Comparison of ENCODE assay signal across 8 mouse cellular contexts in the genomic region with DNA sequence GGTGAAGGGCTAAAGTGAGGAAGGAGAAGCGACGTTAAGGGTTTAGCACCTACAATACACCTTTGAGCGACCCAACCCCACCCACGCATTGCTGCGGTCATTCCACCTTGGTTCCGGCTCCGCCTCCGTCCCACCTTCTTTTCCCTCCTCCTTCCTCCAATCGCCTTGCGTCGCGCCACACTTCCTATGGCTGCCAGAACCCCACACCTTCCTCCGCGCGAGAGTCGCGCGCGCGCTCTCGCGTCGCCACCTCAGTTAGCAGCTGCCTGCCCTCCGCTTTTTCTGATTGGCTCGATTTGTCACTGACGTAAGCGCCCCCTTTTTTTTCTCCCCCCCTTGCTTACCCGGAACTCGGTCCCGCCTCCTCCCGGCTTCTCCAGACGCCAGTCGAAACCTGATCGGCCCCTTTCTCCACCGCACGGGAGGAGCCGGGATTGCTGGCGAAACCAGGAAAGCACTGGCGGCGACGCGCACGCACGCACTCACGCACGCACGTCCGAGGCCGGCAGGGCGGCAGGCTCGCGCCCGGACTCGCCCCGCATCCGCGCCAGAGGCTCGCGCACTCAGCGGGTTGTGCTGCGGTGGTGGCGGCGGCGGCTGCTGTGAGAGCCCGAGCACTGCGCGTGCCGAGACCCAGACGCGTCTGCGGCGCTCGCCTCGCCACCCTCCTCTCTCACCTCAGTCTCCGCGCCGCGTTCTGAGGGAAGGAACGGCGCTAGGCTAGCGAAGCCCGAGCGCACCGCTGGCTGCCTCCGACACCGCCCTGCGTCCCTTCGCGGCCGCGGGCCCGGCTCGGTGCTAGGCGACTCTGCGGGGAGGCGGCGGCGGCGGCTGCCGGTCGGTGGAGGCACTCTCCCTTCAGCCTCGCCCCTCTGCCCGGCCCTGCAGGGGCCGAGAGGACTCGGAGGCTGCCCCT. TPM values are rescaled to one million over a fixed set of nuclear protein-coding genes. Genes with fewer than 3 reads are reported as not detected.
DNase-seq lines count a peak whose midpoint lies in the region; ATAC-seq lines count a peak whose summit lies in the region.

Gene Rab6a, plus strand, starts transcription at position 197 of the 916 bp plus-strand sequence.

- no peaks in the 10 kb centered on the region for H3K27me3 ChIP-seq in hindbrain, embryonic 16.5 days (replicated peaks; ENCODE audit: control insufficient read depth, insufficient read depth, low read length)

- peaks cover 12% of the 10 kb centered on the region for H3K4me1 ChIP-seq in hindbrain, embryonic 16.5 days (ENCODE audit: control insufficient read depth, insufficient read depth, low read depth, low read length)

- H3K27ac ChIP-seq in hindbrain, embryonic 16.5 days (ENCODE audit: low read depth, low read length) = peak within 1 kb of the TSS; percentile 99
- peak within 1 kb of the TSS; percentile 36 for H3K27ac ChIP-seq in macrophage

- DNase-seq in WW6 (ENCODE audit: low read depth, low spot score) = peak; percentile 99
- peak; percentile 88 to 96 for DNase-seq in cerebellum, postnatal 4 days (ENCODE audit: low spot score in 2 of 2)
- DNase-seq in gastrocnemius, adult 18-20 months (ENCODE audit: low spot score) = peak; percentile 99
- DNase-seq in left cerebral cortex, adult 18-20 months (ENCODE audit: low spot score in 2 of 2) = peak; percentile 95 to 99
- peak; percentile 99 for DNase-seq in right cerebral cortex, adult 18-20 months
- DNase-seq in urinary bladder, postnatal 10 days (ENCODE audit: low spot score) = peak; percentile 87

- no peaks in the 10 kb centered on the region for H3K36me3 ChIP-seq in hindbrain, embryonic 16.5 days (ENCODE audit: control insufficient read depth, insufficient read depth, low read length)
- no peaks in the 10 kb centered on the region for H3K36me3 ChIP-seq in macrophage (ENCODE audit: inconsistent target)

- peaks cover 45% of the 10 kb centered on the region for H3K79me2 ChIP-seq in macrophage (ENCODE audit: inconsistent target)

- peak within 1 kb of the TSS; percentile 99 for H3K4me3 ChIP-seq in hindbrain, embryonic 16.5 days (ENCODE audit: low read length)
- H3K4me3 ChIP-seq in macrophage (ENCODE audit: inconsistent target) = peak within 1 kb of the TSS; percentile 76

- ATAC-seq in hindbrain, embryonic 16.5 days = peak; percentile 97

- under 1% methylated on average over 99 of the region's 105 CpGs for WGBS in hindbrain, embryonic 16.5 days
- WGBS in macrophage (ENCODE audit: missing documents) = 1% methylated on average over 95 of the region's 105 CpGs

- peak within 1 kb of the TSS; percentile 100 for H3K9ac ChIP-seq in hindbrain, embryonic 16.5 days (ENCODE audit: low read depth, low read length)

- peak within 1 kb of the TSS; percentile 60 for H3K4me2 ChIP-seq in hindbrain, embryonic 16.5 days (ENCODE audit: low read length)

- no peaks in the 10 kb centered on the region for H3K9me3 ChIP-seq in hindbrain, embryonic 16.5 days (ENCODE audit: control insufficient read depth, low read length)

RNA-seq across cellular contexts. Expression of gene Rab6a, which starts in this region (rescaled TPM):
- total RNA-seq in gastrocnemius, adult 18-20 months (2021) = 10 to 100 TPM; 65.5 to 68.8 TPM
- polyA plus RNA-seq in hindbrain, embryonic 16.5 days (2015; fragmentation: Nextera tagmentation; extraction: Ambion mirVana) = 276 and 294 TPM in 2 replicates
- total RNA-seq in left cerebral cortex, adult 18-20 months (2021) = 100 to 1,000 TPM; 426 to 428 TPM
- total RNA-seq in macrophage (2018; cell fraction: chromatin; rRNA removed) = 100 to 1,000 TPM in 2 of 26 experiments, 10 to 100 TPM in 24; 36.5 to 112 (median 73.8) TPM
- total RNA-seq in macrophage (2018; cell fraction: cytosol; rRNA removed) = 10 to 100 TPM; 48.3 to 71.0 (median 62.8) TPM
- 100 to 1,000 TPM in 1 of 26 experiments, 10 to 100 TPM in 25; 34.8 to 134 (median 61.2) TPM for total RNA-seq in macrophage (2018; cell fraction: nucleus; rRNA removed)
- polyA plus RNA-seq in macrophage (2018) = 52.8 to 103 TPM (median 73.4 TPM) in 3 replicates

Comparison
In these comparisons a context has a peak if more than half of its experiments do, and no peak if none do; other contexts are left out.
1. Peak in every context shown above with its lines: DNase-seq, ATAC-seq, H3K4me3 ChIP-seq and H3K27ac ChIP-seq.
2. RNA of gene Rab6a (total RNA-seq): 426 to 428 TPM in left cerebral cortex, adult 18-20 months; 65.5 to 68.8 TPM in gastrocnemius, adult 18-20 months; every median in the first group is over 4 times any median in the second.